Mouse (Mus musculus) cerebellum, adult 9-10 months (tissue): ENCODE results near the gene Polr3gl.
"Not testable (repeated sequence)": the region's sequence is repeated elsewhere in the genome, so short reads cannot be mapped to it uniquely, and the experiment has no call there.

ENCODE experiments used
- DNase-seq: peaks from one replicate; pipeline ENCODE4 v3.0.0; 2022

Gene Polr3gl

GRCm38 (mm10) chr3:96593790-96594560, at the start of gene Polr3gl:
TSS of gene Polr3gl (minus strand) at chr3:96594181.
- DNase-seq = peak; percentile 97

- peak; percentile 72 for DNase-seq
These were observed 45.2 kb upstream of the Polr3gl start for GRCm38 (mm10) chr3:96639219-96639618.

GRCm38 (mm10) chr3:96636448-96636847, 42.5 kb upstream of the Polr3gl start:
- DNase-seq = no peak

GRCm38 (mm10) chr3:96635906-96636305, 41.9 kb upstream of the Polr3gl start:
- DNase-seq = no peak

GRCm38 (mm10) chr3:96634928-96635879, 41.2 kb upstream of the Polr3gl start, which contains the start of the genes Pex11b and Gm42957:
TSS of gene Pex11b (plus strand) at chr3:96635376.
TSS of gene Gm42957 (plus strand) at chr3:96635474.
- DNase-seq = peak; percentile 84

- DNase-seq = no peak
These were observed 40.0 kb upstream of the Polr3gl start for GRCm38 (mm10) chr3:96634015-96634414.

GRCm38 (mm10) chr3:96632058-96632457, 38.1 kb upstream of the Polr3gl start:
- DNase-seq = no peak

- DNase-seq = peak; percentile 97
These were observed 36.0 kb upstream of the Polr3gl start, which contains the start of gene Rbm8a for GRCm38 (mm10) chr3:96629729-96630600. TSS of gene Rbm8a (plus strand) at chr3:96629933.

- no peak for DNase-seq
These were observed 29.2 kb upstream of the Polr3gl start for GRCm38 (mm10) chr3:96623201-96623600.

GRCm38 (mm10) chr3:96617941-96618340, 24.0 kb upstream of the Polr3gl start:
- DNase-seq = no peak

GRCm38 (mm10) chr3:96606618-96607017, 12.6 kb upstream of the Polr3gl start:
- no peak for DNase-seq

- not testable (repeated sequence) for DNase-seq
These were observed 12.0 kb upstream of the Polr3gl start for GRCm38 (mm10) chr3:96606007-96606406.

- DNase-seq = peak; percentile 80
These were observed 9.3 kb upstream of the Polr3gl start for GRCm38 (mm10) chr3:96603311-96603710.

GRCm38 (mm10) chr3:96602704-96603084, 8.7 kb upstream of the Polr3gl start:
- no peak for DNase-seq

GRCm38 (mm10) chr3:96601941-96602703, 8.1 kb upstream of the Polr3gl start:
- peak; percentile 64 for DNase-seq

- DNase-seq = peak; percentile 81
These were observed 7.3 kb upstream of the Polr3gl start for GRCm38 (mm10) chr3:96601251-96601787.

- peak; percentile 95 for DNase-seq
These were observed 6.8 kb upstream of the Polr3gl start, which contains the start of gene Lix1l for GRCm38 (mm10) chr3:96600639-96601250. TSS of gene Lix1l (plus strand) at chr3:96601149.

- no peak for DNase-seq
These were observed 5.4 kb upstream of the Polr3gl start for GRCm38 (mm10) chr3:96599411-96599810.

GRCm38 (mm10) chr3:96599069-96599393, 5.0 kb upstream of the Polr3gl start:
- no peak for DNase-seq

- DNase-seq = peak; percentile 56
These were observed 4.4 kb upstream of the Polr3gl start for GRCm38 (mm10) chr3:96598156-96599068.
